Mouse (Mus musculus): Measurements from ENCODE around the gene Setd4. TPM values are rescaled to one million over a fixed set of nuclear protein-coding genes. Genes with fewer than 3 reads are reported as not detected.

The Setd4 gene
- polyA plus RNA-seq, 1 experiment from 2014 or later = 15.0 TPM

Other genes starting within 250 kb of the Setd4 start
- 129 and 134 TPM in 2 replicates for gene Cbr1, start 1.8 kb upstream of the Setd4 start, polyA plus RNA-seq (2014; fragmentation: Nextera tagmentation; extraction: Ambion mirVana)
- not detected in 2 replicates for gene Gm5678, start 24.0 kb upstream of the Setd4 start, polyA plus RNA-seq (2014; fragmentation: Nextera tagmentation; extraction: Ambion mirVana)
- 1.7 and 2.9 TPM in 2 replicates for gene Cbr3, start 79.2 kb upstream of the Setd4 start, polyA plus RNA-seq (2014; fragmentation: Nextera tagmentation; extraction: Ambion mirVana)
- gene Dop1b, start 107.8 kb upstream of the Setd4 start, polyA plus RNA-seq (2014; fragmentation: Nextera tagmentation; extraction: Ambion mirVana) = 41.8 and 43.2 TPM in 2 replicates
- gene Morc3, start 228.1 kb upstream of the Setd4 start, polyA plus RNA-seq (2014; fragmentation: Nextera tagmentation; extraction: Ambion mirVana) = 33.6 and 36.5 TPM in 2 replicates

All from hindbrain, embryonic 14.5 days (tissue).